Mouse (Mus musculus) lung, postnatal 0 days (tissue): ENCODE results near the gene Nfil3. TPM values are rescaled to one million over a fixed set of nuclear protein-coding genes. Genes with fewer than 3 reads are reported as not detected.

Experiments used
- ATAC-seq: fragments of 200-750 bp; cut with Nextera tagmentation; 2 replicates; pipeline ENCODE4 v1.8.0; 2017; ENCODE audit warnings: moderate library complexity
- DNase-seq: peaks from one replicate; pipeline ENCODE4 v3.0.0-alpha.2; 2016; ENCODE audit warnings: low spot score
- H3K27ac ChIP-seq: fragments of 300-500 bp; sonication (generic); 2 replicates; pipeline ENCODE4 v1.5.1; 2014; ENCODE audit warnings: antibody characterized with exemption, mild to moderate bottlenecking, low read length, mixed read lengths
- H3K27me3 ChIP-seq: fragments of 300-500 bp; sonication (generic); replicated peaks from 2 replicates; pipeline ENCODE4 v1.6.1; 2014; ENCODE audit warnings: low read length, mixed read lengths; ENCODE audit not compliant: insufficient read depth
- H3K36me3 ChIP-seq: fragments of 300-500 bp; sonication (generic); 2 replicates; pipeline ENCODE4 v1.6.1; 2014; ENCODE audit warnings: low read length, mixed read lengths; ENCODE audit not compliant: insufficient read depth
- H3K4me1 ChIP-seq: fragments of 300-500 bp; sonication (generic); 2 replicates; pipeline ENCODE4 v1.6.1; 2014; ENCODE audit warnings: antibody characterized with exemption, low read depth, low read length, mixed read lengths; ENCODE audit not compliant: insufficient read depth
- H3K4me2 ChIP-seq: fragments of 300-500 bp; sonication (generic); replicated peaks from 2 replicates; pipeline ENCODE4 v1.6.1; 2014; ENCODE audit warnings: low read depth, mild to moderate bottlenecking, low read length, moderate library complexity, mixed read lengths
- H3K4me3 ChIP-seq: fragments of 300-500 bp; sonication (generic); 2 replicates; pipeline ENCODE4 v1.5.1; 2014; ENCODE audit warnings: low read depth, low read length
- H3K9ac ChIP-seq: fragments of 300-500 bp; sonication (generic); replicated peaks from 2 replicates; pipeline ENCODE4 v1.6.1; 2014; ENCODE audit warnings: low read depth, mild to moderate bottlenecking
- H3K9me3 ChIP-seq: fragments of 300-500 bp; sonication (generic); 2 replicates; pipeline ENCODE4 v1.6.1; 2016; ENCODE audit warnings: low read length, mixed read lengths
- CTCF ChIP-seq: IDR thresholded peaks from 2 replicates; pipeline ENCODE4 v1.5.1; 2016; ENCODE audit warnings: antibody characterized with exemption, mild to moderate bottlenecking
- EP300 ChIP-seq: IDR thresholded peaks from 2 replicates; pipeline ENCODE4 v1.6.1; 2016; ENCODE audit warnings: antibody characterized with exemption, mild to moderate bottlenecking, control low read depth
- WGBS: fragments of 180-500 bp; shearing (Covaris S2); extraction: QIAGEN DNeasy Blood & Tissue Kit; methylation state at CpG from one replicate; pipeline ENCODE4 v1.1.7; 2014; 5-methylcytosine and 5-hydroxymethylcytosine counted together
- polyA plus RNA-seq: library from polyadenylated mRNA; unstranded; fragments of >200 nt; fragmentation: Nextera tagmentation; extraction: Ambion mirVana; gene quantifications from 2 replicates; pipeline ENCODE4 v1.2.1, GENCODE M21; 2015

Gene Nfil3
- polyA plus RNA-seq, 1 experiment from 2014 or later = 18.7 TPM

- Histone ChIP-seq H3K27ac (no peak overlapping the region), H3K4me3 (no peak overlapping the region), H3K36me3 (no peaks in the 10 kb centered on the region), H3K9me3 (no peaks in the 10 kb centered on the region), H3K9ac (no peak overlapping the region), H3K4me1 (no peaks in the 10 kb centered on the region), H3K27me3 (no peaks in the 10 kb centered on the region), H3K4me2 (no peak overlapping the region)
- WGBS = 86% methylated on average over 6 of the region's 6 CpGs
- TF ChIP-seq EP300 = no peak
- no peak for TF ChIP-seq CTCF
- no peak for ATAC-seq
- DNase-seq = no peak
These were observed 26.9 kb downstream of the Nfil3 start for GRCm38 (mm10) chr13:52953779-52954553.

- H3K4me3 ChIP-seq = no peak overlapping the region
- no peaks in the 10 kb centered on the region for H3K4me1 ChIP-seq
- no peaks in the 10 kb centered on the region for H3K27me3 ChIP-seq
- ATAC-seq (no peak), DNase-seq (no peak)
- no peak overlapping the region for H3K4me2 ChIP-seq
- TF ChIP-seq EP300 = no peak
- no peak for TF ChIP-seq CTCF
- 92% methylated on average over 3 of the region's 3 CpGs for WGBS
- no peak overlapping the region for H3K9ac ChIP-seq
- H3K9me3 ChIP-seq = no peaks in the 10 kb centered on the region
- no peak overlapping the region for H3K27ac ChIP-seq
- H3K36me3 ChIP-seq = no peaks in the 10 kb centered on the region
These were observed 31.7 kb downstream of the Nfil3 start for GRCm38 (mm10) chr13:52949211-52949610.

GRCm38 (mm10) chr13:52947545-52947944 lies 33.3 kb downstream of the Nfil3 start:
- no peaks in the 10 kb centered on the region for H3K4me1 ChIP-seq
- H3K9me3 ChIP-seq = no peaks in the 10 kb centered on the region
- H3K4me3 ChIP-seq = no peak overlapping the region
- H3K36me3 ChIP-seq = no peaks in the 10 kb centered on the region
- no peaks in the 10 kb centered on the region for H3K27me3 ChIP-seq
- ATAC-seq (no peak), DNase-seq (no peak)
- H3K9ac ChIP-seq = no peak overlapping the region
- TF ChIP-seq CTCF = no peak
- no peak overlapping the region for H3K4me2 ChIP-seq
- H3K27ac ChIP-seq = no peak overlapping the region
- 78% methylated on average over 4 of the region's 4 CpGs for WGBS

- no peak overlapping the region for H3K4me3 ChIP-seq
- ATAC-seq (no peak), DNase-seq (no peak)
- no peak overlapping the region for H3K27ac ChIP-seq
- H3K36me3 ChIP-seq = no peaks in the 10 kb centered on the region
- no peak for TF ChIP-seq CTCF
- no peak for TF ChIP-seq EP300
- WGBS = 44% methylated on average over 9 of the region's 9 CpGs
- H3K4me2 ChIP-seq = no peak overlapping the region
- no peaks in the 10 kb centered on the region for H3K27me3 ChIP-seq
- no peak overlapping the region for H3K9ac ChIP-seq
- no peaks in the 10 kb centered on the region for H3K9me3 ChIP-seq
- no peaks in the 10 kb centered on the region for H3K4me1 ChIP-seq
These were observed 35.1 kb downstream of the Nfil3 start for GRCm38 (mm10) chr13:52945769-52946168.

GRCm38 (mm10) chr13:52944116-52944515 lies 36.8 kb downstream of the Nfil3 start:
- no peaks in the 10 kb centered on the region for H3K9me3 ChIP-seq
- no peak overlapping the region for H3K4me3 ChIP-seq
- no peaks in the 10 kb centered on the region for H3K27me3 ChIP-seq
- no peaks in the 10 kb centered on the region for H3K36me3 ChIP-seq
- ATAC-seq (no peak), DNase-seq (no peak)
- H3K9ac ChIP-seq = no peak overlapping the region
- 26% methylated on average over 4 of the region's 4 CpGs for WGBS
- TF ChIP-seq EP300 (no peak), CTCF (no peak)
- no peak overlapping the region for H3K4me2 ChIP-seq
- no peak overlapping the region for H3K27ac ChIP-seq
- H3K4me1 ChIP-seq = no peaks in the 10 kb centered on the region

- no peaks in the 10 kb centered on the region for H3K36me3 ChIP-seq
- no peak overlapping the region for H3K9ac ChIP-seq
- WGBS = 71% methylated on average over 1 of the region's 1 CpGs
- H3K4me2 ChIP-seq = no peak overlapping the region
- H3K27ac ChIP-seq = no peak overlapping the region
- H3K4me1 ChIP-seq = no peaks in the 10 kb centered on the region
- no peak overlapping the region for H3K4me3 ChIP-seq
- ATAC-seq (no peak), DNase-seq (no peak)
- no peaks in the 10 kb centered on the region for H3K27me3 ChIP-seq
- no peak for TF ChIP-seq CTCF
- no peak for TF ChIP-seq EP300
- H3K9me3 ChIP-seq = no peaks in the 10 kb centered on the region
These were observed 37.9 kb downstream of the Nfil3 start for GRCm38 (mm10) chr13:52942876-52943388.
